Mouse (Mus musculus) heart, postnatal 0 days (tissue): ENCODE results near the gene Gpm6a.

Source experiments
- CTCF ChIP-seq: IDR thresholded peaks from 2 replicates; pipeline ENCODE4 v1.5.1; 2016; ENCODE audit warnings: antibody characterized with exemption, control low read depth, low read depth
- EP300 ChIP-seq: IDR thresholded peaks from 2 replicates; pipeline ENCODE4 v1.6.1; 2016; ENCODE audit warnings: antibody characterized with exemption, low read depth

DNA sequence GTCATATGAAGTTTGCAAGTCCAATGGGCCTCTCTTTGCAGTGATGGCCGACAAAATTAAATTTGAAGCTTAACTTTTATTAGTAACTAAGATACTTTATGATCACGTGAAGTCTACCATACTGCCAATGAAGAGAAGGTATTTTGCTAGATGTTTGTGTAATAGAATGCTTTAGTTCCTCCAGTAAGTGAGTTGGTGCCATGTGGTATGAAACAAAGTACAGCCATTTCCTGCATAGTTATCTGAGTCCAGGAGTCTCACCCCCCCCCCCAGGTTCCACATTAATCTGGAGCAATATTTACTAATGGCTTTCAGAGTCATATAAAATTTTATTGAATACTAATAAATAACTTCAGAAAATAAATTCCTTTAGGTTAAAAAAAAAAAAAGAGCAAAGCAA, 73.7 kb downstream of the Gpm6a start:
- TF ChIP-seq CTCF (no peak), EP300 (no peak)
